Mouse (Mus musculus) lung, adult 2 months (tissue): Measurements from ENCODE around the gene Gata3.

Experiments
- CTCF ChIP-seq: fragments of 200-500 bp; IDR thresholded peaks from 2 replicates; pipeline ENCODE4 v1.5.1; 2011; ENCODE audit warnings: mild to moderate bottlenecking, low read length, control low read depth; ENCODE audit not compliant: insufficient read depth
- POLR2A ChIP-seq: fragments of 200-500 bp; IDR thresholded peaks from 2 replicates; pipeline ENCODE4 v1.6.1; 2011; ENCODE audit warnings: low read depth, mild to moderate bottlenecking, control low read depth, low read length, borderline replicate concordance; ENCODE audit errors: extremely low read depth

- TF ChIP-seq POLR2A, result no peak
- TF ChIP-seq CTCF, result no peak
Observed at GRCm38 (mm10) chr2:9852851-9853576, 36.8 kb downstream of the Gata3 start.
